Mouse (Mus musculus) forebrain, embryonic 14.5 days (tissue): Measurements from ENCODE around the gene Rhot2. TPM values are rescaled to one million over a fixed set of nuclear protein-coding genes. Genes with fewer than 3 reads are reported as not detected.

Source experiments
- ATAC-seq: fragments of 200-750 bp; cut with Nextera tagmentation; 2 replicates; pipeline ENCODE4 v1.8.0; 2017; ENCODE audit warnings: mild to moderate bottlenecking, moderate library complexity
- DNase-seq: peaks from one replicate; pipeline ENCODE4 v3.0.0-alpha.2; 2015; ENCODE audit warnings: low spot score
- H3K27ac ChIP-seq: fragments of 300-500 bp; sonication (generic); 2 replicates; pipeline ENCODE4 v1.5.1; 2014; ENCODE audit warnings: low read depth, mild to moderate bottlenecking, control low read depth, low read length, moderate library complexity
- H3K27me3 ChIP-seq: fragments of 300-500 bp; sonication (generic); replicated peaks from 2 replicates; pipeline ENCODE4 v1.6.1; 2014; ENCODE audit warnings: low read length, control low read depth, mixed read lengths; ENCODE audit not compliant: control insufficient read depth, insufficient read depth
- H3K36me3 ChIP-seq: fragments of 300-500 bp; sonication (generic); 2 replicates; pipeline ENCODE4 v1.6.1; 2014; ENCODE audit warnings: low read length, control low read depth; ENCODE audit not compliant: control insufficient read depth, insufficient read depth
- H3K4me1 ChIP-seq: fragments of 300-500 bp; sonication (generic); 2 replicates; pipeline ENCODE4 v1.6.1; 2014; ENCODE audit warnings: antibody characterized with exemption, low read length, control low read depth; ENCODE audit not compliant: control insufficient read depth, insufficient read depth
- H3K4me2 ChIP-seq: fragments of 300-500 bp; sonication (generic); 2 replicates; pipeline ENCODE4 v1.6.1; 2014; ENCODE audit warnings: mild to moderate bottlenecking, control low read depth, low read length
- H3K4me3 ChIP-seq: fragments of 300-500 bp; sonication (generic); 2 replicates; pipeline ENCODE4 v1.5.1; 2014; ENCODE audit warnings: low read depth, low read length, control low read depth
- H3K9ac ChIP-seq: fragments of 300-500 bp; sonication (generic); 2 replicates; pipeline ENCODE4 v1.6.1; 2014; ENCODE audit warnings: mild to moderate bottlenecking, low read length, control low read depth, moderate library complexity
- H3K9me3 ChIP-seq: fragments of 300-500 bp; sonication (generic); replicated peaks from 2 replicates; pipeline ENCODE4 v1.6.1; 2016; ENCODE audit warnings: low read length, control low read depth, mixed read lengths; ENCODE audit not compliant: control insufficient read depth
- WGBS: fragments of 180-500 bp; shearing (Covaris S2); extraction: QIAGEN DNeasy Blood & Tissue Kit; methylation state at CpG from one replicate; pipeline ENCODE4 v1.1.7; 2014; 5-methylcytosine and 5-hydroxymethylcytosine counted together
- polyA plus RNA-seq: library from polyadenylated mRNA; unstranded; fragments of >200 nt; fragmentation: Nextera tagmentation; extraction: Ambion mirVana; gene quantifications from 2 replicates; pipeline ENCODE4 v1.2.1, GENCODE M21; 2014

Gene Rhot2
- polyA plus RNA-seq, 1 experiment from 2014 or later, result 11.3 TPM

DNA sequence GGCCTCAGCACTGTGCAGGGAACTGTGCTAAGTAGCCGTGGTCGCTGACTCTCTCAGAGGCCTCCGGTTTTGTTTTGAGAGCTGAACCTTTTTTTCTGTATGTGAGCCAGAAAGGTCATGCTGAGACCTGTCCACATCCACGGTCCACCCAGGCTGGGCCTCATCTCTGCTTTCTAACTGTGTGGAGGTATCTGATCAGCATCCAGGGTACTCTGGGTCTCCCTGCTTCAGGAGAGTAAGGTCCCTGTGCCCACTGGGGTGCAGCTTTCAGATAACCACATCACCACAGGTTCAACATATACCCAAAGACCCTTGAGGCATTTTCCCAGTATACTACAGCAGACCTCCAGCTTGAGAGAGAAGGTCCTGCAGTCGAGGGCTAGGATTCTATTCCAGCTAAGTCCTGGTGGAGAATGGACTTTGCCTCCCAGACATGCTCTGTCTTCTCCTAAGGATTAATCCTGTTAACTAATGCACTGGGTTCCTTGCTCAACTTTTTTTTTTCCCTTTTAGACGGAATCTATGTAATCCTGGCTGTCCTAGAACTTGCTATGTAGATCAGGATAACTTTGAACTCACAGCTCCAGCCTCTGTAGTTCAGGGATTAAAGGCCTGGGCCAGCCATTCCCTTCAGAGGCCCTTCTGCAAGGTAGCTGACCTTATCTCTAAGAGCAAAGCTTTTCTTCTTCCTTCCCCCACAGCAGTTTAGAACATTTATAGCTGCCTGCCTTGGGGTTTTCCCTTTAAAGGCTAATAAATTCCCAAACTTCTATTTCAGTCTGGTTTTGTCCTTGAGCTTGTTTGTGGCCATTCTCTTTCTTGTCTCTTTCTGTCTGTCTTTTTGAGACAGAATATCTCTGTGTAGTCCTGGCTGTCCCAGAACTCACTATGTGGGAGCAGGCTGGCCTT lies 17.3 kb upstream of the Rhot2 start:
- peak overlapping the region; percentile 79 for H3K27ac ChIP-seq
- H3K4me1 ChIP-seq, result peaks cover 11% of the 10 kb centered on the region
- H3K27me3 ChIP-seq, result no peaks in the 10 kb centered on the region
- ATAC-seq, result peak; percentile 19; the same call in 1 of the 2 replicates
- H3K9me3 ChIP-seq, result no peaks in the 10 kb centered on the region
- 10% methylated on average over 6 of the region's 6 CpGs for WGBS
- H3K4me3 ChIP-seq, result peak overlapping the region; percentile 60
- no peak for DNase-seq
- peak overlapping the region; percentile 84 for H3K4me2 ChIP-seq
- no peaks in the 10 kb centered on the region for H3K36me3 ChIP-seq
- H3K9ac ChIP-seq, result peak overlapping the region; percentile 82

DNA sequence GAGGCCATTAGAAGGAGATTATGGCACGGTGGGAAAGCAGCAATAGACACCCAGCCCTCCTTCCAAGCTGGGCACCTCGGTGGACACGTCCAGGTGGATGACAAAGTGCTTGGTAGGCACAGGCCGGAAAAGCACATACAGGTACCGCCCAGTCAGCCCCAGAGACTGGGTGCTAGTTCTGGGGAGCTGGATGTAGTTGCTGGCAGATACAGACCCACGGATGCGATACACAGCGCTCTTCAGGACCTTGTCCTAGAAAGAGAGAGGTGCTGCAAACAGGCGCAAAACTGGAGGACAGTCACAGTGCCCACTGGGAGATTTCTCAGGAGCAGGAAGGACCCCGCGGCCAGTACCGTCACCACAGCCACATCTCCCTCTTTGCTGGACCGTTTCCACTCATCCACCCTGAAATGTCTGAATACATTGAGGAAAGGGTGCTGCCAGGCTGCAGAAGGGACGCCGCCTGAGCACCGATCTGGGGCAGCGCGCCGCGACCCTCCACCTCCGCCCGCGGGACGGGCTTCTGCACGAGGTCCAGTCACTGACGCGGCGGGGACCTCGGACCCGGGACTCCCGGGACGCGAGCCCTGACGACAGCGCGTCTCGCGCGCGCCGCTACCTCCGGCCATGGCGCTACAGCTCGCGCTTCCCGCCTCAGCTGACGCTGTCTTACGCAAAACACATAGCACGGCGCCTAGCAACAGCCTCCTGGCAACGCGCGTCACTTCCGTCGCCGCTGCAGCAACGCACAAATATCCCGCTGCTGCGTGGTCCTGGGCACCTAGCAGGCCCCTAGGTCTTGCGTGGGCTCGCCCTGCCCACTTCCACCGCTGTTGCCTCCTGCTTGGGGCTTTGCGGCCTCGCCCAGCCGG lies 16.4 kb upstream of the Rhot2 start, which contains the start of gene Wdr90:
Gene Wdr90, minus strand, starts transcription at position 670 of the 872 bp plus-strand sequence.
- no peaks in the 10 kb centered on the region for H3K27me3 ChIP-seq
- DNase-seq (peak; percentile 97), ATAC-seq (peak; percentile 97)
- H3K4me2 ChIP-seq, result peak within 1 kb of the TSS; percentile 84
- H3K9ac ChIP-seq, result peak within 1 kb of the TSS; percentile 82
- no peaks in the 10 kb centered on the region for H3K9me3 ChIP-seq
- peaks cover 11% of the 10 kb centered on the region for H3K4me1 ChIP-seq
- peak within 1 kb of the TSS; percentile 79 for H3K27ac ChIP-seq
- H3K36me3 ChIP-seq, result no peaks in the 10 kb centered on the region
- 3% methylated on average over 64 of the region's 65 CpGs for WGBS
- H3K4me3 ChIP-seq, result peak within 1 kb of the TSS; percentile 60

DNA sequence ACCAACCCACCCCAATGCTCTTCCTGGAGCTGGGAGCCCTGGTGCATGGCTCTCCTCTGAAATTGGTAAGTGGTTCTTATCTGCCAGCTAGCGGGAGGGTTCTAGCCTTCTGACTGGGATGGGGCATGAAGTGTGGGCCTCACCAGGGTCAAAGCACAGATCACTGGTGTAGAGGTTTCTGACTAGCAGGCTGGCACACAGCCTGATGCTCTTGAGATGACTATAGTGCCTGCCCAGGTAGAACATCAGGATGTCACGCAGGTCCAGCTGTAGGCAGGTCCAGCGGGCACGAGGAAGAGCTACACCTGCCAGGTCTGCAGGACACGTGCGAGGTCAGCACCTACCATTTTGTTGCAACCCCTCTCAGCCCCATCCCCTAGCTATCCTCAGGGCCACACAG lies 15.6 kb upstream of the Rhot2 start:
- DNase-seq, result no peak
- no peak for ATAC-seq
- no peaks in the 10 kb centered on the region for H3K36me3 ChIP-seq
- H3K9ac ChIP-seq, result peak overlapping the region; percentile 82
- H3K4me2 ChIP-seq, result peak overlapping the region; percentile 84
- H3K4me1 ChIP-seq, result peaks cover 11% of the 10 kb centered on the region
- H3K9me3 ChIP-seq, result no peaks in the 10 kb centered on the region
- H3K27ac ChIP-seq, result no peak overlapping the region
- no peaks in the 10 kb centered on the region for H3K27me3 ChIP-seq
- WGBS, result 91% methylated on average over 6 of the region's 6 CpGs
- H3K4me3 ChIP-seq, result no peak overlapping the region

- ATAC-seq, result peak; percentile 37
- H3K27me3 ChIP-seq, result no peaks in the 10 kb centered on the region
- peak overlapping the region; percentile 81 for H3K4me2 ChIP-seq
- peak; percentile 24 for DNase-seq
- 7% methylated on average over 28 of the region's 38 CpGs for WGBS
- H3K36me3 ChIP-seq, result peaks cover 61% of the 10 kb centered on the region
- peaks cover 6% of the 10 kb centered on the region for H3K4me1 ChIP-seq
- H3K4me3 ChIP-seq, result peak overlapping the region; percentile 86
- peak overlapping the region; percentile 86 for H3K9ac ChIP-seq
- H3K9me3 ChIP-seq, result no peaks in the 10 kb centered on the region
- peak overlapping the region; percentile 72; the same call in 1 of the 2 replicates for H3K27ac ChIP-seq
These were observed 835 bp downstream of the Rhot2 start for GRCm38 (mm10) chr17:25843636-25844395.

DNA sequence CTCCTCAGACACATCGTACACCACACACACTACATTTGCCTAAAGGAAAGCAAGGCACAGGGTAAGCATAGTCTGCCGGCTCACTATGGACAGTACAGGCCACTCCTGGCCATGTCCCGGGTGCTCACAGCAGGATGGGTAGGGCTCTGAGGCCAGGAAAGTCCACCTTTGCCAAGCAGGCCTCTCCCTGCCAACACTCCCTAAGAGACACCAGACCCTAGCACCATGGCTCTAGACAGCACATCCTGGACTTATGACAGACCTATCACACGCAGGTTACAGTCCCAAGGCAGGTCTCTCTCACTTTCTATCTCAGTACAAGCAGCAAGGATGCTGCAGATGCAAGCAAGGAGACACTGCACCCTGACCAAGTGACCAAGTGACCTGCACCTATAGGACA lies 1.5 kb downstream of the Rhot2 start:
- peak overlapping the region; percentile 81 for H3K4me2 ChIP-seq
- H3K27ac ChIP-seq, result no peak overlapping the region
- DNase-seq, result no peak
- peaks cover 7% of the 10 kb centered on the region for H3K4me1 ChIP-seq
- H3K36me3 ChIP-seq, result peaks cover 61% of the 10 kb centered on the region
- 95% methylated on average over 4 of the region's 4 CpGs for WGBS
- H3K27me3 ChIP-seq, result no peaks in the 10 kb centered on the region
- no peak for ATAC-seq
- H3K4me3 ChIP-seq, result peak overlapping the region; percentile 86
- no peaks in the 10 kb centered on the region for H3K9me3 ChIP-seq
- peak overlapping the region; percentile 86; the same call in 1 of the 2 replicates for H3K9ac ChIP-seq

- DNase-seq (no peak), ATAC-seq (no peak)
- Histone ChIP-seq H3K4me2 (no peak overlapping the region), H3K27me3 (no peaks in the 10 kb centered on the region), H3K36me3 (peaks cover 57% of the 10 kb centered on the region), H3K4me1 (peaks cover 13% of the 10 kb centered on the region), H3K27ac (no peak overlapping the region), H3K9me3 (no peaks in the 10 kb centered on the region), H3K4me3 (no peak overlapping the region), H3K9ac (no peak overlapping the region)
- 69% methylated on average over 3 of the region's 3 CpGs for WGBS
These were observed 2.1 kb downstream of the Rhot2 start for GRCm38 (mm10) chr17:25842509-25842908.

- WGBS, result 94% methylated on average over 22 of the region's 22 CpGs
- H3K4me1 ChIP-seq, result peaks cover 21% of the 10 kb centered on the region
- H3K4me2 ChIP-seq, result no peak within 1 kb of the TSS
- H3K27me3 ChIP-seq, result no peaks in the 10 kb centered on the region
- ATAC-seq, result no peak
- H3K9ac ChIP-seq, result no peak within 1 kb of the TSS
- H3K9me3 ChIP-seq, result no peaks in the 10 kb centered on the region
- peaks cover 49% of the 10 kb centered on the region for H3K36me3 ChIP-seq
- no peak within 1 kb of the TSS for H3K27ac ChIP-seq
- DNase-seq, result no peak
- H3K4me3 ChIP-seq, result no peak within 1 kb of the TSS
These were observed 3.4 kb downstream of the Rhot2 start, which contains the start of gene Gm20683 for GRCm38 (mm10) chr17:25841117-25841880. Gene Gm20683 (minus strand): TSS chr17:25841763.

- Histone ChIP-seq H3K9me3 (no peaks in the 10 kb centered on the region), H3K9ac (no peak overlapping the region), H3K36me3 (peaks cover 51% of the 10 kb centered on the region), H3K27ac (no peak overlapping the region), H3K4me2 (no peak overlapping the region), H3K4me3 (no peak overlapping the region), H3K4me1 (peaks cover 25% of the 10 kb centered on the region), H3K27me3 (no peaks in the 10 kb centered on the region)
- ATAC-seq (no peak), DNase-seq (no peak)
- WGBS, result 98% methylated on average over 6 of the region's 6 CpGs
These were observed 4.1 kb downstream of the Rhot2 start for GRCm38 (mm10) chr17:25840519-25840918.
